Mouse (Mus musculus) C2C12 (cell line): ENCODE measurements at regions not wholly inside any gene's neighbourhood (a gene's known extent, or its start where the extent isn't known, plus 50 kb on each side); places are given as distances from the start of the nearest gene placed in this dataset.

Experiments
- H3K27me3 ChIP-seq: one replicate; pipeline ENCODE4 v1.6.1; 2011; ENCODE audit not compliant: control insufficient read depth, insufficient read depth, insufficient read length
- H3K36me3 ChIP-seq: one replicate; pipeline ENCODE4 v1.6.1; 2011; ENCODE audit not compliant: control insufficient read depth, insufficient read depth
- H3K4me3 ChIP-seq: one replicate; pipeline ENCODE4 v1.5.1; 2011; ENCODE audit warnings: mild to moderate bottlenecking, control low read depth; ENCODE audit not compliant: poor library complexity, insufficient read depth, severe bottlenecking
- H3K79me2 ChIP-seq: one replicate; pipeline ENCODE4 v1.6.1; 2011; ENCODE audit not compliant: control insufficient read depth, insufficient read depth
- H3K79me3 ChIP-seq: one replicate; pipeline ENCODE4 v1.6.1; 2011; ENCODE audit warnings: low read depth, control low read depth
- H3ac ChIP-seq: one replicate; pipeline ENCODE3; 2011; ENCODE audit warnings: low read depth; ENCODE audit not compliant: control insufficient read depth, insufficient read length
- CEBPB ChIP-seq: IDR thresholded peaks from one replicate; pipeline ENCODE4 v1.6.1; 2011; ENCODE audit warnings: low read depth, mild to moderate bottlenecking, control low read depth, moderate library complexity
- CTCF ChIP-seq: IDR thresholded peaks from one replicate; pipeline ENCODE4 v1.5.1; 2011; ENCODE audit not compliant: control insufficient read depth, insufficient read depth, insufficient read length
- FOSL1 ChIP-seq: IDR thresholded peaks from one replicate; pipeline ENCODE4 v1.8.0; 2011; ENCODE audit warnings: mild to moderate bottlenecking, low read length; ENCODE audit not compliant: poor library complexity, insufficient read depth, severe bottlenecking
- MAX ChIP-seq: IDR thresholded peaks from one replicate; pipeline ENCODE4 v1.6.1; 2011; ENCODE audit warnings: mild to moderate bottlenecking, control low read depth
- MYOD1 ChIP-seq: IDR thresholded peaks from one replicate; pipeline ENCODE4 v1.6.1; 2011; ENCODE audit warnings: low read depth; ENCODE audit not compliant: control insufficient read depth, insufficient read length
- MYOG ChIP-seq: IDR thresholded peaks from one replicate; pipeline ENCODE4 v1.6.1; 2011; ENCODE audit not compliant: control insufficient read depth, insufficient read length; ENCODE audit errors: extremely low read depth
- USF1 ChIP-seq: IDR thresholded peaks from one replicate; pipeline ENCODE4 v1.6.1; 2011; ENCODE audit warnings: low read depth, mild to moderate bottlenecking, control low read depth, moderate library complexity

- TF ChIP-seq FOSL1 (no peak), MYOG (no peak), MYOD1 (no peak), CEBPB (no peak), CTCF (no peak), USF1 (no peak), MAX (no peak)
- H3K79me2 ChIP-seq = no peaks in the 10 kb centered on the region
- no peaks in the 10 kb centered on the region for H3K79me3 ChIP-seq
- no peak overlapping the region for H3K4me3 ChIP-seq
- no peaks in the 10 kb centered on the region for H3K36me3 ChIP-seq
- H3ac ChIP-seq = no peak overlapping the region
- no peaks in the 10 kb centered on the region for H3K27me3 ChIP-seq
These were observed 279.3 kb upstream of the Gm12728 start for GRCm38 (mm10) chr4:105510406-105510805.

DNA sequence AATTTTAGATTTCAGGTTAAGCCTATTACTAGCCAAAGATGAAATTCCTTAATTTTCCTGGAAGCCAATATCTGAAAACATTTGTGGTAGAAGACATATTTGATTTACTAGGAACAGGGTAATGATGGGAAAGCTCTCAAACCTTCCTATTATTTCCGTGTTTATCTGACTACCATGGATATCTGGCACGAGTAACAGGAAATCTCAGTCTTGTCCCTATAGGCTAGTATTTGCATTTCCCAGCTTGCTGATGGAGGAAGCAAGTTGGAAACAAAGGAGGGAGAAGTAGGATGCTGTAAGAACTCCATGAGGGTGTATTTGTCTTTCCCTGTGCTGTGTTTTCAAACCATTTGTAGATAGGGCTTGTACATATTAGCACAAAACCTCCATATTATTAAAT is 264.5 kb upstream of the Gm12728 start:
- no peak for TF ChIP-seq FOSL1
- no peak for TF ChIP-seq CTCF
- no peak for TF ChIP-seq MYOD1
- TF ChIP-seq MYOG = no peak
- no peak for TF ChIP-seq MAX
- TF ChIP-seq CEBPB = no peak
- no peak for TF ChIP-seq USF1
- Histone ChIP-seq H3K79me2 (no peaks in the 10 kb centered on the region), H3ac (no peak overlapping the region), H3K4me3 (no peak overlapping the region), H3K36me3 (no peaks in the 10 kb centered on the region), H3K79me3 (no peaks in the 10 kb centered on the region), H3K27me3 (no peaks in the 10 kb centered on the region)

DNA sequence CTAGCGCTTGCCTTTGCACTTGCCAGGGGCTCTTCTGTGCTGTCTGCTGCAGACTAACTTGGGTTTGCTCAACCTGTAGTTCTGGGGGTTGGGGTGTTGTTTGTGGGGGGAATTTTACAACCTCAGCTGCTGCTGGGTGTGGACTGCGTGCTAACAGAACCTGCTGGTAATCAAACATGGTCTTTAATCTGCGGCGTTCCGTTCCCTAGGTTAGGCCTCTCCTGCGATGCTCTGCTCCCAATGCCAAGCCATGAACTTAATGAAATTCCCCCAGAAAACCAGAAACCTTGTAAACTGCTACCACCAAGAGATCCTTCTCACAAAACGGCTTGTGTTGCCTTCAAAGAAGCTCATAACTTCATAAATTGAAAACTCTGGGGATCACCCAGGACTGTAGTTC is 262.9 kb upstream of the Gm12728 start:
- no peak for TF ChIP-seq USF1
- TF ChIP-seq FOSL1 = no peak
- no peak for TF ChIP-seq CEBPB
- no peak for TF ChIP-seq MYOG
- TF ChIP-seq MAX = no peak
- TF ChIP-seq CTCF = no peak
- TF ChIP-seq MYOD1 = no peak
- no peaks in the 10 kb centered on the region for H3K79me3 ChIP-seq
- no peaks in the 10 kb centered on the region for H3K79me2 ChIP-seq
- H3K36me3 ChIP-seq = no peaks in the 10 kb centered on the region
- H3K27me3 ChIP-seq = no peaks in the 10 kb centered on the region
- H3K4me3 ChIP-seq = no peak overlapping the region
- H3ac ChIP-seq = no peak overlapping the region

DNA sequence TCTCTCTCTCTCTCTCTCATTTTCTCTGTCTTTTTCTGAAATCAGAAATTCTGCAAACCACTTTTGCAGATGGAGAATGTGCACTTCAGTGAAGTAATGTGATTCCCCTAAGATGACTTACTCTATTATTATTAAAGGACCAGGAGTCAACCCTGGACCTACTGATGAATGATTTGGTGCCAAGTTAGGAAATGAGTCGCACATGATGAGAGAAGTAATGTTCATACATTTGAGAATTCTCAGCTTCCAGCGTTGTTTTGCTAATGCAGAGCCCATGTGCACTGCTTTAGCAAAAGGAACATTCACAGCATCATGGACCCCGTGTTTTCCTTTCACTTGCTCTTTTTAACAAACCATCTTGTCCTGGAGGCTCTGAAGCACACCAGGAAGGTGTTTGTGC is 262.4 kb upstream of the Gm12728 start:
- TF ChIP-seq MYOG = no peak
- no peak for TF ChIP-seq FOSL1
- no peak for TF ChIP-seq CEBPB
- TF ChIP-seq CTCF = no peak
- TF ChIP-seq MYOD1 = no peak
- no peak for TF ChIP-seq USF1
- no peak for TF ChIP-seq MAX
- no peaks in the 10 kb centered on the region for H3K79me3 ChIP-seq
- H3ac ChIP-seq = no peak overlapping the region
- no peaks in the 10 kb centered on the region for H3K27me3 ChIP-seq
- no peaks in the 10 kb centered on the region for H3K36me3 ChIP-seq
- H3K4me3 ChIP-seq = no peak overlapping the region
- no peaks in the 10 kb centered on the region for H3K79me2 ChIP-seq

GRCm38 (mm10) chr4:105531651-105532425 is 257.8 kb upstream of the Gm12728 start:
- Histone ChIP-seq H3K36me3 (no peaks in the 10 kb centered on the region), H3K27me3 (no peaks in the 10 kb centered on the region), H3ac (no peak overlapping the region), H3K79me3 (no peaks in the 10 kb centered on the region), H3K4me3 (no peak overlapping the region), H3K79me2 (no peaks in the 10 kb centered on the region)
- no peak for TF ChIP-seq CEBPB
- no peak for TF ChIP-seq MAX
- TF ChIP-seq FOSL1 = no peak
- TF ChIP-seq MYOD1 = no peak
- no peak for TF ChIP-seq MYOG
- TF ChIP-seq CTCF = no peak
- no peak for TF ChIP-seq USF1

- no peak overlapping the region for H3K4me3 ChIP-seq
- no peaks in the 10 kb centered on the region for H3K79me2 ChIP-seq
- H3K36me3 ChIP-seq = no peaks in the 10 kb centered on the region
- no peak overlapping the region for H3ac ChIP-seq
- no peaks in the 10 kb centered on the region for H3K79me3 ChIP-seq
- TF ChIP-seq USF1 = no peak
- H3K27me3 ChIP-seq = no peaks in the 10 kb centered on the region
These were observed 254.2 kb upstream of the Gm12728 start for GRCm38 (mm10) chr4:105535451-105535850.
